ENCODE assay signal across 8 mouse cellular contexts in genomic region chr1:134234455-134235390, GRCm38 (mm10). TPM values are rescaled to one million over a fixed set of nuclear protein-coding genes. Genes with fewer than 3 reads are reported as not detected.
A peak's percentile ranks its signal among the peaks of the same experiment; 100 is the strongest.
DNase-seq lines count a peak whose midpoint lies in the region; TF ChIP-seq lines count a peak whose summit lies in the region.

No protein-coding gene starts in this region.

- H3K36me3 ChIP-seq in hindbrain, embryonic 10.5 days = no peaks in the 10 kb centered on the region
- no peaks in the 10 kb centered on the region for H3K36me3 ChIP-seq in midbrain, embryonic 10.5 days

- no peak for TF ChIP-seq POLR2A in embryonic fibroblast, embryonic 13.5 days (IDR thresholded peaks at IDR 0.05; ENCODE audit: low read depth, low read length)

- H3K4me1 ChIP-seq in embryonic fibroblast, embryonic 13.5 days (ENCODE audit: control insufficient read depth, insufficient read depth, low read length) = peaks cover 3% of the 10 kb centered on the region; the same call in 1 of the 2 replicates
- H3K4me1 ChIP-seq in hindbrain, embryonic 10.5 days (replicated peaks) = peaks cover 42% of the 10 kb centered on the region
- H3K4me1 ChIP-seq in midbrain, embryonic 10.5 days = peaks cover 25% of the 10 kb centered on the region

- WGBS in hindbrain, embryonic 10.5 days = under 1% methylated on average over 41 of the region's 41 CpGs
- WGBS in midbrain, embryonic 10.5 days = 2% methylated on average over 41 of the region's 41 CpGs

- H3K27ac ChIP-seq in embryonic fibroblast, embryonic 13.5 days (ENCODE audit: insufficient read depth, low read length) = no peak overlapping the region
- peak overlapping the region; percentile 50 for H3K27ac ChIP-seq in hindbrain, embryonic 10.5 days
- H3K27ac ChIP-seq in midbrain, embryonic 10.5 days (replicated peaks) = no peak overlapping the region

- H3K27me3 ChIP-seq in hindbrain, embryonic 10.5 days (ENCODE audit: insufficient read depth, poor library complexity, severe bottlenecking) = peaks cover 78% of the 10 kb centered on the region
- peaks cover 85% of the 10 kb centered on the region for H3K27me3 ChIP-seq in midbrain, embryonic 10.5 days (ENCODE audit: low read depth, poor library complexity, severe bottlenecking)

- no peaks in the 10 kb centered on the region for H3K9me3 ChIP-seq in hindbrain, embryonic 10.5 days
- no peaks in the 10 kb centered on the region for H3K9me3 ChIP-seq in midbrain, embryonic 10.5 days (replicated peaks)

- TF ChIP-seq CTCF in embryonic fibroblast, embryonic 13.5 days (IDR thresholded peaks at IDR 0.05; ENCODE audit: borderline replicate concordance, insufficient read depth, low read length) = no peak

- peak overlapping the region; percentile 13; the same call in 1 of the 2 replicates for H3K4me3 ChIP-seq in embryonic fibroblast, embryonic 13.5 days (ENCODE audit: insufficient read depth, low read length)
- peak overlapping the region; percentile 57 for H3K4me3 ChIP-seq in hindbrain, embryonic 10.5 days
- H3K4me3 ChIP-seq in midbrain, embryonic 10.5 days = peak overlapping the region; percentile 48

- peak; percentile 60 for DNase-seq in Muller cell, postnatal 12 days (ENCODE audit: inconsistent ontology term)
- peak; percentile 84 for DNase-seq in adrenal gland, postnatal 10 days
- peak; percentile 35 for DNase-seq in hindbrain, embryonic 10.5 days (ENCODE audit: low spot score)
- DNase-seq in layer of hippocampus, postnatal 25 days (ENCODE audit: extremely low spot score in 1 of 2, low spot score in 1 of 2) = peak; percentile 62 to 67
- DNase-seq in midbrain, embryonic 10.5 days (ENCODE audit: low spot score) = peak; percentile 25
- DNase-seq in testis, postnatal 10 days (ENCODE audit: low spot score) = peak; percentile 75
- DNase-seq in thymus, postnatal 14 days = no peak

RNA-seq across cellular contexts. Expression of gene Adora1, which starts 0.5 kb away (rescaled TPM):
- total RNA-seq in adrenal gland, postnatal 10 days (2021) = 10 to 100 TPM; 70.4 to 83.0 TPM
- polyA plus RNA-seq in embryonic fibroblast, embryonic 13.5 days (2011; ENCODE audit: insufficient read length, low read depth, missing spikeins) = 0.20 and 0.79 TPM in 2 replicates
- polyA plus RNA-seq in hindbrain, embryonic 10.5 days (2016; fragmentation: Nextera tagmentation; extraction: Ambion mirVana) = 0.37 and 0.46 TPM in 2 replicates
- 100 to 1,000 TPM; 224 to 230 TPM for total RNA-seq in layer of hippocampus, postnatal 25 days (2021)
- polyA plus RNA-seq in midbrain, embryonic 10.5 days (2016; fragmentation: Nextera tagmentation; extraction: Ambion mirVana) = 0.14 and 0.17 TPM in 2 replicates

RNA-seq across cellular contexts. Expression of gene Mybph, which starts 41.5 kb away (rescaled TPM):
- total RNA-seq in adrenal gland, postnatal 10 days (2021) = 1 to 10 TPM; 4.2 to 5.0 TPM
- polyA plus RNA-seq in embryonic fibroblast, embryonic 13.5 days (2011; ENCODE audit: insufficient read length, low read depth, missing spikeins) = not detected in 2 replicates
- 0.21 and 0.39 TPM in 2 replicates for polyA plus RNA-seq in hindbrain, embryonic 10.5 days (2016; fragmentation: Nextera tagmentation; extraction: Ambion mirVana)
- under 1 TPM; 0.17 to 0.19 TPM for total RNA-seq in layer of hippocampus, postnatal 25 days (2021)
- polyA plus RNA-seq in midbrain, embryonic 10.5 days (2016; fragmentation: Nextera tagmentation; extraction: Ambion mirVana) = 0.09 and 0.10 TPM in 2 replicates

RNA-seq across cellular contexts. Expression of gene Chil1, which starts 52.7 kb away (rescaled TPM):
- total RNA-seq in adrenal gland, postnatal 10 days (2021) = 1 to 10 TPM; 1.4 to 2.4 TPM
- polyA plus RNA-seq in embryonic fibroblast, embryonic 13.5 days (2011; ENCODE audit: insufficient read length, low read depth, missing spikeins) = 5.0 and 9.6 TPM in 2 replicates
- polyA plus RNA-seq in hindbrain, embryonic 10.5 days (2016; fragmentation: Nextera tagmentation; extraction: Ambion mirVana) = 1.5 and 3.4 TPM in 2 replicates
- 10 to 100 TPM in 1 of 2 experiments, 1 to 10 TPM in 1; 7.3 to 10.8 TPM for total RNA-seq in layer of hippocampus, postnatal 25 days (2021)
- polyA plus RNA-seq in midbrain, embryonic 10.5 days (2016; fragmentation: Nextera tagmentation; extraction: Ambion mirVana) = 0.82 and 0.90 TPM in 2 replicates

RNA-seq across cellular contexts. Expression of gene Myog, which starts 55.1 kb away (rescaled TPM):
- total RNA-seq in adrenal gland, postnatal 10 days (2021) = 1 to 10 TPM; 2.0 to 9.6 TPM
- not detected in 2 replicates for polyA plus RNA-seq in embryonic fibroblast, embryonic 13.5 days (2011; ENCODE audit: insufficient read length, low read depth, missing spikeins)
- 0.14 and 0.33 TPM in 2 replicates for polyA plus RNA-seq in hindbrain, embryonic 10.5 days (2016; fragmentation: Nextera tagmentation; extraction: Ambion mirVana)
- total RNA-seq in layer of hippocampus, postnatal 25 days (2021) = not detected
- 0.07 TPM in 1 of 2 replicates, not detected in the other for polyA plus RNA-seq in midbrain, embryonic 10.5 days (2016; fragmentation: Nextera tagmentation; extraction: Ambion mirVana)
